Mouse (Mus musculus) MEL (cell line): ENCODE data around the gene Gnpnat1. TPM values are rescaled to one million over a fixed set of nuclear protein-coding genes. Genes with fewer than 3 reads are reported as not detected.

Experiments
- DNase-seq: peaks from one replicate; pipeline ENCODE4 v3.0.0; 2011; ENCODE audit warnings: low read depth, low spot score
- H3K27ac ChIP-seq: 2 replicates; pipeline ENCODE4 v1.5.1; 2012; ENCODE audit warnings: low read depth, mild to moderate bottlenecking, control low read depth, low read length, moderate library complexity; ENCODE audit not compliant: control insufficient read depth
- H3K27me3 ChIP-seq, 2 experiments: fragments of 150-350 bp in 1 of 2; sonication (generic) in 1 of 2; 2 replicates each; pipeline ENCODE4 v1.6.1; 2012; ENCODE audit warnings: low read length in 2 of 2, mild to moderate bottlenecking in 2 of 2, improper control_type of control experiment in 1 of 2, moderate library complexity in 1 of 2; ENCODE audit not compliant: insufficient read depth in 2 of 2, control insufficient read depth in 1 of 2
- H3K36me3 ChIP-seq, 2 experiments: 2 replicates each; pipeline ENCODE4 v1.6.1; 2012 to 2014; ENCODE audit warnings: low read length in 2 of 2, improper control_type of control experiment in 1 of 2, inconsistent platforms in 1 of 2, mild to moderate bottlenecking in 1 of 2; ENCODE audit not compliant: insufficient read depth in 2 of 2, control insufficient read depth in 1 of 2
- H3K4me1 ChIP-seq, 2 experiments: fragments of 150-350 bp in 1 of 2; sonication (generic) in 1 of 2; 2 replicates each; pipeline ENCODE4 v1.6.1; 2012; ENCODE audit warnings: low read length in 2 of 2, improper control_type of control experiment in 1 of 2, mild to moderate bottlenecking in 1 of 2; ENCODE audit not compliant: insufficient read depth in 2 of 2, control insufficient read depth in 1 of 2
- H3K4me3 ChIP-seq, 2 experiments: fragments of 150-350 bp in 1 of 2; sonication (generic) in 1 of 2; 2 replicates each; pipeline ENCODE4 v1.5.1; 2012; ENCODE audit warnings: low read depth in 2 of 2, low read length in 2 of 2, mild to moderate bottlenecking in 2 of 2, moderate library complexity in 2 of 2, control low read depth in 1 of 2, improper control_type of control experiment in 1 of 2; ENCODE audit not compliant: control insufficient read depth in 1 of 2, insufficient read depth in 1 of 2
- H3K79me2 ChIP-seq: 2 replicates; pipeline ENCODE4 v1.6.1; 2012; ENCODE audit warnings: mild to moderate bottlenecking, low read length, moderate library complexity; ENCODE audit not compliant: control insufficient read depth, poor library complexity, insufficient read depth
- H3K9ac ChIP-seq: 2 replicates; pipeline ENCODE4 v1.6.1; 2012; ENCODE audit warnings: low read depth, mild to moderate bottlenecking, control low read depth, low read length, moderate library complexity; ENCODE audit not compliant: control insufficient read depth, poor library complexity, severe bottlenecking
- H3K9me3 ChIP-seq: fragments of 150-350 bp; sonication (generic); replicated peaks from 2 replicates; pipeline ENCODE4 v1.6.1; 2012; ENCODE audit warnings: mild to moderate bottlenecking, low read length, improper control_type of control experiment, moderate library complexity; ENCODE audit not compliant: insufficient read depth
- BHLHE40 ChIP-seq: IDR thresholded peaks from 2 replicates; pipeline ENCODE4 v1.6.1; 2012; ENCODE audit warnings: low read depth, mild to moderate bottlenecking, inconsistent platforms, low read length, improper control_type of control experiment, borderline replicate concordance
- CHD2 ChIP-seq: IDR thresholded peaks from 2 replicates; pipeline ENCODE4 v1.6.1; 2011; ENCODE audit warnings: low read length, improper control_type of control experiment
- EP300 ChIP-seq, 2 experiments: IDR thresholded peaks; 2 replicates each; pipeline ENCODE4 v1.6.1; 2011; ENCODE audit warnings: improper control_type of control experiment in 2 of 2, low read length in 2 of 2, low read depth in 1 of 2, mild to moderate bottlenecking in 1 of 2
- GABPA ChIP-seq: IDR thresholded peaks from 2 replicates; pipeline ENCODE4 v1.6.1; 2012; ENCODE audit warnings: low read depth, mild to moderate bottlenecking, inconsistent platforms, low read length, improper control_type of control experiment, moderate library complexity
- GATA1 ChIP-seq: IDR thresholded peaks from 2 replicates; pipeline ENCODE4 v1.6.1; 2011; ENCODE audit warnings: low read depth, low read length, improper control_type of control experiment
- HCFC1 ChIP-seq: IDR thresholded peaks from 2 replicates; pipeline ENCODE4 v1.6.1; 2012; ENCODE audit warnings: low read depth, mild to moderate bottlenecking, inconsistent platforms, low read length, improper control_type of control experiment, moderate library complexity
- JUND ChIP-seq: IDR thresholded peaks from 2 replicates; pipeline ENCODE4 v1.6.1; 2011; ENCODE audit warnings: low read depth, mild to moderate bottlenecking, improper control_type of control experiment, low read length
- KAT2A ChIP-seq: conservative IDR thresholded peaks from 2 replicates; pipeline ENCODE4 v1.6.1; 2012; ENCODE audit warnings: low read depth, low read length, improper control_type of control experiment, inconsistent platforms
- MAFK ChIP-seq: IDR thresholded peaks from 2 replicates; pipeline ENCODE4 v1.6.1; 2011; ENCODE audit warnings: low read depth, mild to moderate bottlenecking, low read length, improper control_type of control experiment, borderline replicate concordance
- MAZ ChIP-seq: IDR thresholded peaks from 2 replicates; pipeline ENCODE4 v1.6.1; 2012; ENCODE audit warnings: low read depth, mild to moderate bottlenecking, inconsistent platforms, low read length, improper control_type of control experiment
- MEF2A ChIP-seq: IDR thresholded peaks from 2 replicates; pipeline ENCODE4 v1.6.1; 2014; ENCODE audit warnings: low read depth, mild to moderate bottlenecking, inconsistent platforms, low read length, improper control_type of control experiment; ENCODE audit not compliant: poor library complexity, insufficient replicate concordance, severe bottlenecking; ENCODE audit errors: extremely low read depth
- MXI1 ChIP-seq: IDR thresholded peaks from 2 replicates; pipeline ENCODE4 v1.6.1; 2011; ENCODE audit warnings: mild to moderate bottlenecking, low read depth, low read length, improper control_type of control experiment
- NRF1 ChIP-seq: IDR thresholded peaks from 2 replicates; pipeline ENCODE4 v1.6.1; 2014; ENCODE audit warnings: low read depth, mild to moderate bottlenecking, inconsistent platforms, low read length, improper control_type of control experiment, moderate library complexity; ENCODE audit not compliant: poor library complexity, insufficient read depth, severe bottlenecking
- POLR2AphosphoS2 ChIP-seq: IDR thresholded peaks from 2 replicates; pipeline ENCODE4 v1.6.1; 2011; ENCODE audit warnings: low read length, improper control_type of control experiment
- POLR2AphosphoS5 ChIP-seq: IDR thresholded peaks from 2 replicates; pipeline ENCODE4 v1.6.1; 2012; ENCODE audit warnings: low read depth, borderline replicate concordance, mild to moderate bottlenecking, inconsistent platforms, low read length, moderate library complexity, mixed read lengths
- RAD21 ChIP-seq: IDR thresholded peaks from 2 replicates; pipeline ENCODE4 v1.6.1; 2011; ENCODE audit warnings: mild to moderate bottlenecking, low read depth, low read length, improper control_type of control experiment
- RCOR1 ChIP-seq: IDR thresholded peaks from 2 replicates; pipeline ENCODE4 v1.6.1; 2012; ENCODE audit warnings: low read depth, mild to moderate bottlenecking, inconsistent platforms, low read length, improper control_type of control experiment
- TBP ChIP-seq: IDR thresholded peaks from 2 replicates; pipeline ENCODE4 v1.8.0; 2011; ENCODE audit warnings: low read depth, low read length, improper control_type of control experiment
- UBTF ChIP-seq: IDR thresholded peaks from 2 replicates; pipeline ENCODE4 v1.6.1; 2012; ENCODE audit warnings: low read depth, mild to moderate bottlenecking, inconsistent platforms, low read length, improper control_type of control experiment, moderate library complexity, borderline replicate concordance; ENCODE audit not compliant: insufficient read depth
- ZC3H11A ChIP-seq: IDR thresholded peaks from 2 replicates; pipeline ENCODE4 v1.6.1; 2012; ENCODE audit warnings: low read depth, mild to moderate bottlenecking, inconsistent platforms, low read length, improper control_type of control experiment
- ZKSCAN1 ChIP-seq: IDR thresholded peaks from 2 replicates; pipeline ENCODE4 v1.6.1; 2012; ENCODE audit warnings: low read depth, mild to moderate bottlenecking, inconsistent platforms, low read length, improper control_type of control experiment, moderate library complexity
- ZMIZ1 ChIP-seq: IDR thresholded peaks from 2 replicates; pipeline ENCODE4 v1.6.1; 2012; ENCODE audit warnings: low read depth, mild to moderate bottlenecking, inconsistent platforms, low read length, improper control_type of control experiment, moderate library complexity
- polyA plus RNA-seq, 2 experiments: library from polyadenylated mRNA; stranded (reverse) in 1 of 2; unstranded in 1 of 2; fragments of >175 nt in 1 of 2; fragments of >200 nt in 1 of 2; gene quantifications; 2 replicates each; pipeline versions ENCODE4 v1.2.1 to v1.2.4; 2012; ENCODE audit warnings: low replicate concordance in 2 of 2, low read depth in 1 of 2; ENCODE audit not compliant: insufficient read length in 2 of 2, insufficient read depth in 1 of 2, missing spikeins in 1 of 2
- total RNA-seq: library from RNA; depleted of rRNA; stranded (reverse); fragments of 300-350 nt; gene quantifications from 2 replicates; pipeline ENCODE4 v1.2.3, GENCODE M21; 2012

The Gnpnat1 gene
- total and polyA plus RNA-seq, 3 experiments: 24.8 to 26.8 TPM; not detected in 1

- no peak for DNase-seq
Measured at GRCm38 (mm10) chr14:45445445-45445844, 40.7 kb upstream of the Gnpnat1 start.

GRCm38 (mm10) chr14:45444870-45445269 is 40.2 kb upstream of the Gnpnat1 start:
- no peaks in the 10 kb centered on the region for H3K4me1 ChIP-seq
- no peak overlapping the region for H3K27ac ChIP-seq
- H3K27me3 ChIP-seq: no peaks in the 10 kb centered on the region; a peak in 1 of 4 replicates
- H3K9me3 ChIP-seq: no peaks in the 10 kb centered on the region
- no peaks in the 10 kb centered on the region for H3K36me3 ChIP-seq
- no peak overlapping the region for H3K9ac ChIP-seq
- no peak overlapping the region for H3K4me3 ChIP-seq
- TF ChIP-seq GABPA (no peak), ZMIZ1 (no peak), RAD21 (no peak), JUND (no peak), RCOR1 (no peak), KAT2A (no peak), TBP (no peak), UBTF (no peak), CHD2 (no peak), HCFC1 (no peak), MXI1 (no peak), POLR2AphosphoS5 (no peak), MEF2A (no peak), POLR2AphosphoS2 (no peak), NRF1 (no peak), MAFK (no peak)
- no peaks in the 10 kb centered on the region for H3K79me2 ChIP-seq
- DNase-seq: no peak

More at GRCm38 (mm10) chr14:45445445-45445844, 40.7 kb upstream of the Gnpnat1 start:
- Histone ChIP-seq H3K4me3 (no peak overlapping the region), H3K4me1 (no peaks in the 10 kb centered on the region), H3K9ac (no peak overlapping the region), H3K9me3 (no peaks in the 10 kb centered on the region), H3K27ac (no peak overlapping the region), H3K36me3 (no peaks in the 10 kb centered on the region), H3K27me3 (no peaks in the 10 kb centered on the region; a peak in 1 of 4 replicates), H3K79me2 (no peaks in the 10 kb centered on the region)
- TF ChIP-seq ZC3H11A (no peak), MXI1 (no peak), MAFK (no peak), MAZ (no peak), CHD2 (no peak), ZKSCAN1 (no peak), EP300 (IDR thresholded peaks at IDR 0.05; ENCODE audit: low read depth in 1 of 2, low read length in 2 of 2) (no peak), TBP (no peak), BHLHE40 (no peak), GATA1 (no peak), GABPA (no peak)
